Mouse (Mus musculus): ENCODE results near the gene Ntm.
A peak's percentile ranks its signal among the peaks of the same experiment; 100 is the strongest.

The Ntm gene

GRCm38 (mm10) chr9:29496002-29496401 is 466.9 kb downstream of the Ntm start:
- no peak for DNase-seq (ENCODE audit: low read depth, low spot score)

- DNase-seq (ENCODE audit: low read depth, low spot score): no peak
Measured at GRCm38 (mm10) chr9:29482272-29482671, 480.7 kb downstream of the Ntm start.

- DNase-seq (ENCODE audit: low read depth, low spot score): no peak
Measured at GRCm38 (mm10) chr9:29479051-29479450, 483.9 kb downstream of the Ntm start.

GRCm38 (mm10) chr9:29477219-29477618 is 485.7 kb downstream of the Ntm start:
- peak; percentile 24 for DNase-seq (ENCODE audit: low read depth, low spot score)

GRCm38 (mm10) chr9:29473418-29473817 is 489.5 kb downstream of the Ntm start:
- DNase-seq (ENCODE audit: low read depth, low spot score): no peak

DNA sequence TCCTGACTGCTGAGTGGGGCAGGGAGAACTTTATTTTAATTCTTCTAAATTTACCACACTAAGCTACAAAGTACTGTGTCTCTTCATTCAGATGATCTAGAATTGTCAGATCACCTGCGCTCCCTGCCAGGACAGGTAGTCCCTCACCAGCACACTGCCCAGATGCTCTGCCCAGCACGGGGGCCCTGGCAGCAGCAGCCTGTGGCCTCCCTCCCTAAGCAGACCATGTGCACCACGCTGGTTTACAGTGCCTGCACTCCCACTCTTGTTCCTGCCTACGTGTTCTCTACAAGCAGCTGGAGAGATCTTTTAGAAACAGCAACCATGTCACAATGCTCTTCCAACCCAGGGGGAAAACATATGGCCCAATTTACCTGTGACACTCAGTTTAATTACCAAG is 490.7 kb downstream of the Ntm start:
- DNase-seq (ENCODE audit: low read depth, low spot score): no peak

DNA sequence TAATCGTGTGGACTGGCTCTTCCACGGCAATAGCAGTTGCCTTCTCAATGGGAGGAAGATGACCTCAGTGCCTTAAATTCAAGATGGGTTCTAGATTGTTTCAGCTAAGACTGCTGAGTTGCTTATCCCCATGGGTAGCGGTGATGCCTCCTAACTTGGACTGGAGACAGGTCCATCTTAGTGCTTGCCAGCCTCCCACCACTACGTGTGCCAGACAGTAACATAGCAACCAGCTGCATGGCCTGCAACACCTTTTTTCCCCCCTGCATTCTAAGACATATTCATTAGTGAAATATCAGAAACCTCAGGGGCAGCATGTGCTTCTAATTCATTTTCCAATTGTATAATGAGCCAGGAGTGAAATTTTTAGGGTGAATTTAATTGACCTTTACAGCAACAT is 498.2 kb downstream of the Ntm start:
- DNase-seq (ENCODE audit: low read depth, low spot score): no peak

GRCm38 (mm10) chr9:29462970-29463593 is 499.9 kb downstream of the Ntm start:
- DNase-seq (ENCODE audit: low read depth, low spot score): peak; percentile 40

DNA sequence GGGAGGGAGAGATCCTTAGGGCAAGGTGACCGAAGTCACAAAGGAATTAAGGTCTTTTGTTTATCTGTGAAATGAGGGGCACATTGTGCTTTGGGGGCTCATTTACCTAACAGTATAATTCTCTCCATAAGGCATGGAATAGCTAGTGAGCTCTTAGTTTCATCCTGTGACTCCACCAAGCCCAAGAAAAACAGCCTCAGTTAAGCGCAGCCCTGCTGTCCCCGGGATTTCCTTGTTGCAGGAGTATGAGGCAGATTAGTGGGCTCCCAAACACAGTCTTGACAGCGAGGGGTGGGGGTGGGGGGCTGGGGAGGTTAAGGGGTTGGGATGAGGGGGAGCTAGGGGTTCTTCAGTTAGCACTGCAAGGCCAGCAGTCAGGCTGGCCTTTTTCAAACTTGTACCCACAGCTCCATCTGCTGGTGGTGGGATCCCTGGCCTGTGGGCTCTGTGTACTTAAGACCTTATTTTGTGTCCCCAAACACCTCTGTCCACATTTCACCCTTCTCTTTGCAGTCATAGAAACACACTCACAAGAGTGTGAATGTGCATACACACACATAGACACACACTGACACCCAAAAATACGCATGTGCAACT is 504.9 kb downstream of the Ntm start:
- peak; percentile 65 for DNase-seq (ENCODE audit: low read depth, low spot score)

DNA sequence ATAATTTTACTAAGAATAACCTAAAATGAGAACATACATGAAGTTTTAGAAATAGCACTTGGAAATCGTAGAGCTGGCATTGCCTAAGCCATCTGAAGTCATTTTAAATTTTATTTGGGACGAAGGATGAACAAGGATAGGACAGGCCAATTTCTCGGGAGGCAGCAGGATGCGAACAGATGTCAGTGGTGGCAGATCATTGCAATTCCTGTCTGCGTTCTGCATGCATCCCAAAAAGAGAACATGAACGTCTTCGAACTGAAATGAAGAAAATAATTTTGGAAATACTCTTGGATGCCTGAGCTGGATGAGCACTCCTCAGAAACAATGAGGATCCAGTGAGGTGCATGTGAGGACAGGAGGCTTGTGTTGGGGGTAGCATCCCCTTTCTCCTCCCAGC is 506.9 kb downstream of the Ntm start:
- no peak for DNase-seq (ENCODE audit: low read depth, low spot score)

- DNase-seq (ENCODE audit: low read depth, low spot score): no peak
Measured at GRCm38 (mm10) chr9:29451232-29451631, 511.7 kb downstream of the Ntm start.

DNA sequence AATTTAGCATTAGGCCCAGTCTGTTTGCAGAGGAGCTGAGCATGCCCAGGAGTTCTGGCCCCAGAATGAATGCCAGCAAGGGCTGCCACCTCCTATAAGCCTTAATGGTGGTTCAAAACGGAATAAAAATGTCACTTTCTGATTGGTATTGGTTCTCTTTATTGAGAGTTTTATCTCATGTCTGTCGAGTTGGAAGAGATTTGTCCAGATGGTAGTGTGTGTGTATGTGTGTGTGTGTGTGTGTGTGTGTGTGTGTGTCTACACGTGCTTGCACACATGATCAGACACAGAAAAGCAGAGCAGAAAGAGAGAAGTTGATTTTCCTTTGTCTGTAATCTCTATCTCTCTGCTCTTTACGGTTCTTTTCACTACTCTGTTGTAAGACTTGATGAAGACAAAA is 518.9 kb downstream of the Ntm start:
- no peak for DNase-seq (ENCODE audit: low read depth, low spot score)

- no peak for DNase-seq (ENCODE audit: low read depth, low spot score)
Measured at GRCm38 (mm10) chr9:29439401-29439800, 523.5 kb downstream of the Ntm start.

- no peak for DNase-seq (ENCODE audit: low read depth, low spot score)
Measured at GRCm38 (mm10) chr9:29434611-29435010, 528.3 kb downstream of the Ntm start.

DNA sequence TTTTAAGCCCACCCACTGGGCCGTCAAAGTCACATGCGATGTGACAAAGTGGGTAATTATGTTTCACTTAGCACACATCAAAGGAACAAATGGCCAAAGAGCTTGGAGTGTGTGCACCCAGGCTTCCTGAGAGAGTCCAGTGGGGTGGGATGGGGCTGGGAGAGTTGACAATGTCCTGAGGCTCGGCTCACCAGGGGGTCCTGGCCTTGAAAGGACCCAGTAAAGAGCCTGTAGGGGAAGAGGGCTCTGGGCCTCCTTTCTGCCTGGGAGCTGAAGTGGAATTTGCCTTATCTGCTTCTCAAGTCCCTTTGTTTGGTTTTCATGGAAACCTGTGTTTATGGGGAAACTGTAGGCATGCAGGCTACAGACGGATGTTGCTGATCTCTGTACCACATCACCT is 529.0 kb downstream of the Ntm start:
- DNase-seq (ENCODE audit: low read depth, low spot score): peak; percentile 95

- DNase-seq (ENCODE audit: low read depth, low spot score): peak; percentile 13
Measured at GRCm38 (mm10) chr9:29433156-29433555, 529.8 kb downstream of the Ntm start.

- DNase-seq (ENCODE audit: low read depth, low spot score): no peak
Measured at GRCm38 (mm10) chr9:29431590-29431989, 531.4 kb downstream of the Ntm start.

DNA sequence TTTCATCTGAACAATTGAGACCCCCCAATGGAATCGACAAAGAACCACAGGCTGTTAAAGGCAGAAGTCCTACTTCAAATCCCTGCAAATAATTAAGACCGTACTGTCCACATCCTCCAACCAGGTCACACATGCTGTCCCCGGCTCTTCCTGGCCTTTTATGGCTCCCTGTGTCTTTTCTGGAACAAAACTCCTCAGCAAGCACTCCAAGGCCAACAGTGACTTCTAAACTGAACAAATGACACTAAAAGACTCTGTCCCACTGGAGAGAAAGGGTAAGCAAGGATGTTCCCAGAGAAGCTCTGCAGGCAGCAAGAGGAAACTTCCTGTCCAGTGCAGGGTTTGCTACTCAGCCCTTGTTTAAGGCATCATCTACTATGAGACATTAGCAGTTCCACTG is 532.8 kb downstream of the Ntm start:
- DNase-seq (ENCODE audit: low read depth, low spot score): no peak

- no peak for DNase-seq (ENCODE audit: low read depth, low spot score)
Measured at GRCm38 (mm10) chr9:29428322-29428721, 534.6 kb downstream of the Ntm start.

DNA sequence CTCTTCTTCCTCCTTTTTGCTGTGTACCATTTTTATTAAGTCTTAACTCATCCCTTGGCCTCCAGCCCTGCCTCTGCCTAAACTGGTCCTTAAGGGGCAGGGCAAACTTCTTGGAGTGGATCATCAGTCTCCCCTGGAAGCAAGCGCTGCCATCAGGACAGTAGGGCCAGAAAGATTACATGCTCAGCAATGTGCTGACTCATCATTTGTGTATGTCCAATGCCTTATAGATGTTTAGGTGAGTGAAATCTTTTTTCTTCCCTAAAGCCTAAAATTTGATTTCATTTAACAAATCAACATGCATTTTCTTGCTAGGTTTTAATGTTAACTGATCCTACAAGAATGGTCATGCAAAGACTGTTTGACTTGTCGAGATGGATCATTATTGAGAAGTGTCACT is 536.7 kb downstream of the Ntm start:
- DNase-seq (ENCODE audit: low read depth, low spot score): no peak

GRCm38 (mm10) chr9:29415578-29415977 is 547.4 kb downstream of the Ntm start:
- DNase-seq (ENCODE audit: low read depth, low spot score): no peak

DNA sequence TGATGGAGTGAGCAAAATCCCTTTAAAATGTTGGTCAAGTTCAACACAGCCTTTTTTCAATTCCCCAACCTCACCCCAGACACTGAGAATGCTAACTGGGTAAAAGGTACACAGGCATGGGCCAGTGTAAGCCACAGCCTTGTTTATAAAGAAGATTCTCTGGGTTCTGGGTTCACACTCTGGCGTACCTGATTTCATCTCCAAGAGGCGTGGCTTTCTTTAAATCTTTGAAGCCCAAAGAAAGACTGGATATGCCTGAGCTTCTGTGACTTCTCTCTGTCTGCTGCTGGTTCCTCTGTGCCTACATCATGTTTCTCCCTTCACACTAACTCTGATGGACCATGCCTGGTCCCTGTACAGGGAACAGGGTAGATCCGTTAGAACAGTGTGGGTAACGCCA is 549.8 kb downstream of the Ntm start:
- DNase-seq (ENCODE audit: low read depth, low spot score): no peak

GRCm38 (mm10) chr9:29412181-29412771 is 550.7 kb downstream of the Ntm start:
- peak; percentile 84 for DNase-seq (ENCODE audit: low read depth, low spot score)
